In the genomic region with DNA sequence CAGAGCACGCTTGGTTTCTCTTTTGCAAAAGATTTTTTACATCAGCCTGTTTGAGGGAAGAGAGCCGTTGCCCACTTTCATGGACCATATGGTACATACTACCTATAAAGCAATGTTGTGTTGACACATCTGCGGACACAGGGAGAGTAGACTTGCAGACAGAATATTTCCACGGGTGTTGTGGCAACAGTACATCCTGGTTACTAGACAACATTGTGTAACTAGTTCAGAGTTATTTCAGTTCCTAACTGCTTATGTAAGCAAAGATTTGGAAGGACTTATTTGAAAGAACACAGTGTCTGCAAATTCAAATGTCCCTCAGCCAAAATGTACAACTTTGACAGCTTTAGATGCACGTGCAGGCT, we compare ENCODE assay signal across 8 mouse cellular contexts. TPM values are rescaled to one million over a fixed set of nuclear protein-coding genes. Genes with fewer than 3 reads are reported as not detected.
DNase-seq lines count a peak whose midpoint lies in the region; ATAC-seq and TF ChIP-seq lines count a peak whose summit lies in the region.

No protein-coding gene starts in this region.

- peak; percentile 70 for ATAC-seq in frontal cortex, adult (ENCODE audit: low TSS enrichment)
- no peak for ATAC-seq in intestine, embryonic 16.5 days

- no peak for TF ChIP-seq CTCF in small intestine, adult 2 months (IDR thresholded peaks at IDR 0.05; ENCODE audit: extremely low read depth, insufficient read length, insufficient replicate concordance, low read depth, low read length)
- no peak for TF ChIP-seq CTCF in cerebellum, adult 2 months (IDR thresholded peaks at IDR 0.05; ENCODE audit: borderline replicate concordance, insufficient read depth, low read depth, low read length)

- no peaks in the 10 kb centered on the region for H3K36me3 ChIP-seq in intestine, embryonic 16.5 days (ENCODE audit: control insufficient read depth, insufficient read depth, low read length)
- H3K36me3 ChIP-seq in small intestine, adult 2 months (ENCODE audit: control insufficient read depth, insufficient read depth, low read length), result no peaks in the 10 kb centered on the region

- H3K4me1 ChIP-seq in intestine, embryonic 16.5 days (ENCODE audit: control insufficient read depth, insufficient read depth, low read length), result peaks cover 36% of the 10 kb centered on the region
- peaks cover 8% of the 10 kb centered on the region for H3K4me1 ChIP-seq in small intestine, adult 2 months (ENCODE audit: control insufficient read depth, insufficient read depth, insufficient read length, low read length)
- no peaks in the 10 kb centered on the region; the same call in none of the 2 replicates for H3K4me1 ChIP-seq in cerebellum, adult 2 months (ENCODE audit: control insufficient read depth, insufficient read depth, low read length)

- no peak for TF ChIP-seq POLR2A in small intestine, adult 2 months (IDR thresholded peaks at IDR 0.05; ENCODE audit: low read depth, low read length)
- no peak for TF ChIP-seq POLR2A in cerebellum, adult 2 months (IDR thresholded peaks at IDR 0.05; ENCODE audit: borderline replicate concordance, insufficient read depth, low read length)

- H3K27ac ChIP-seq in intestine, embryonic 16.5 days (ENCODE audit: low read length), result peak overlapping the region; percentile 60; the same call in 1 of the 2 replicates
- H3K27ac ChIP-seq in small intestine, adult 2 months (ENCODE audit: insufficient read depth, low read depth, low read length), result peak overlapping the region; percentile 77
- H3K27ac ChIP-seq in cerebellum, adult 2 months (ENCODE audit: insufficient read depth, low read length), result no peak overlapping the region

- no peak overlapping the region for H3K4me2 ChIP-seq in intestine, embryonic 16.5 days (ENCODE audit: low read depth, low read length)

- WGBS in intestine, embryonic 16.5 days, result 49% methylated on average over 5 of the region's 5 CpGs
- WGBS in small intestine, adult 2 months, result 64% methylated on average over 5 of the region's 5 CpGs
- 64% methylated on average over 5 of the region's 5 CpGs for WGBS in cerebellum, adult 2 months

- DNase-seq in frontal cortex, postnatal 14 days (ENCODE audit: low spot score in 2 of 2), result no peak
- DNase-seq in right cerebral cortex, adult 2 months (ENCODE audit: low spot score in 2 of 2), result peak; percentile 45 to 55
- no peak for DNase-seq in right cerebral cortex, postnatal 10 days (ENCODE audit: low spot score in 2 of 2)
- DNase-seq in cerebellum, adult 2 months, result no peak
- DNase-seq in layer of hippocampus, adult 8-10 months (ENCODE audit: low spot score in 2 of 2), result no peak

- H3K9ac ChIP-seq in intestine, embryonic 16.5 days (ENCODE audit: low read depth, low read length), result no peak overlapping the region

- H3K9me3 ChIP-seq in intestine, embryonic 16.5 days (ENCODE audit: control insufficient read depth, low read length), result no peaks in the 10 kb centered on the region

- no peaks in the 10 kb centered on the region for H3K27me3 ChIP-seq in intestine, embryonic 16.5 days (replicated peaks; ENCODE audit: control insufficient read depth, insufficient read depth, low read length)
- H3K27me3 ChIP-seq in small intestine, adult 2 months (ENCODE audit: control insufficient read depth, insufficient read depth, low read length), result no peaks in the 10 kb centered on the region
- no peaks in the 10 kb centered on the region for H3K27me3 ChIP-seq in cerebellum, adult 2 months (ENCODE audit: control insufficient read depth, insufficient read depth, low read length)

- no peak overlapping the region for H3K4me3 ChIP-seq in intestine, embryonic 16.5 days (ENCODE audit: low read length)
- no peak overlapping the region for H3K4me3 ChIP-seq in small intestine, adult 2 months (ENCODE audit: low read depth, low read length)
- no peak overlapping the region for H3K4me3 ChIP-seq in cerebellum, adult 2 months (replicated peaks; ENCODE audit: insufficient read depth, low read depth, low read length)

RNA-seq across cellular contexts. Expression of gene Phxr2, which starts 43.6 kb away (rescaled TPM):
- polyA plus RNA-seq in intestine, embryonic 16.5 days (2015; fragmentation: Nextera tagmentation; extraction: Ambion mirVana), result not detected in 2 replicates
- not detected in 2 replicates for polyA plus RNA-seq in small intestine, adult 2 months (2012; rRNA removed)
- not detected in 2 replicates for polyA plus RNA-seq in cerebellum, adult 2 months (2012; rRNA removed)
- not detected for total RNA-seq in layer of hippocampus, adult 8-10 months (2022)

Comparison
In these comparisons a context has a peak if more than half of its experiments do, and no peak if none do; other contexts are left out.
1. DNase-seq: peak in right cerebral cortex, adult 2 months (2 of 2); none in frontal cortex, postnatal 14 days (0 of 2), right cerebral cortex, postnatal 10 days (0 of 2), cerebellum, adult 2 months (0 of 2) and layer of hippocampus, adult 8-10 months (0 of 2).